Mouse (Mus musculus): ENCODE measurements around the gene Zdhhc7. TPM values are rescaled to one million over a fixed set of nuclear protein-coding genes. Genes with fewer than 3 reads are reported as not detected.
A peak's percentile ranks its signal among the peaks of the same experiment; 100 is the strongest.

Zdhhc7 gene
- polyA plus RNA-seq, 1 experiment from 2014 or later, result 30.3 TPM

GRCm38 (mm10) chr8:120049949-120050348 lies 51.3 kb downstream of the Zdhhc7 start:
- ATAC-seq (replicated peaks; ENCODE audit: low FRiP score, low read depth) (no peak), DNase-seq (ENCODE audit: low spot score) (no peak)
- H3K9me3 ChIP-seq (replicated peaks; ENCODE audit: low read length), result no peaks in the 10 kb centered on the region
- no peaks in the 10 kb centered on the region; the same call in 1 of the 2 replicates for H3K4me1 ChIP-seq (replicated peaks; ENCODE audit: insufficient read depth, low read length)
- no peak overlapping the region for H3K9ac ChIP-seq (ENCODE audit: low read depth, low read length)
- 82% methylated on average over 13 of the region's 13 CpGs for WGBS
- H3K4me2 ChIP-seq (ENCODE audit: low read length), result no peak overlapping the region
- no peak overlapping the region for H3K4me3 ChIP-seq (replicated peaks; ENCODE audit: low read depth, low read length)
- no peaks in the 10 kb centered on the region for H3K36me3 ChIP-seq (ENCODE audit: insufficient read depth, low read length)
- TF ChIP-seq CTCF (IDR thresholded peaks at IDR 0.05; ENCODE audit: low read depth), result no peak
- no peaks in the 10 kb centered on the region for H3K27me3 ChIP-seq (ENCODE audit: insufficient read depth, low read length)
- H3K27ac ChIP-seq, result no peak overlapping the region

DNA sequence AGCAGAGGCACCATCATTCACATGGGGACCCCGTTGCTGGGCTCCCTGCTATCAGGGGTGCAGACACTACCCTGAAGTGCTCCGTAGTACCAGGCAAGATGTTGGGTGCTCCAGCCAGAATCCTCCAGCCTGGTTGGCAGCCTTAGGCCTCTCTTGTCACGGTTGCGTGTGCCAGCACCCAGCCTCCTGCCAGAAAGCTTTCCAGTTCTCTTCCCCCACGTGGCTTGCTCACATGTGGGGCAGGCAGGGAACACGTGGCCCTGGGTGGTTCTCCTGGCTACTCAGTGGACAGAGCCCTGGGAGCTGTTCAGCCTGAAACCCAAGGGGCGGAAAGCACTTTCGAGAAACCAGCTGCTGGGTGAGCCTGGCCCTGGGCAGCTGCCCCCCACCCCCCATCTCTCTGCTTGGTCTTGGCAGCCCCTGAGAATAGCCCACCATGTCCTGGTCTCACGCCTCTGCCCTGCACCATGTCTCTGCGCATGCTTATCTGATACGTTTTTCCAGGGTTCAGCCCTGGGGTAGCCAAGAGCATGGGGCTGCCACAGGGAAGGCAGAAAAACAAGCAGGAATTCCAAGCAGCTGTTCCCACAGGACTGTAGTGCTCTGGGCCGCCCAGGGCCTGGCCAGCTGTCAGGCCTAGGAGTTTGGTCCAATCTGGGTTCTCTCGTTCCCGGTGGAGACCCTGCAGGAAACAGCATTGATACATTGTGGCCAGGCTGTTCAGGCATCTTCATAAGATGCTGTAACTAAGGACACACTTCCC lies 54.8 kb downstream of the Zdhhc7 start:
- Histone ChIP-seq H3K4me2 (ENCODE audit: low read length) (no peak overlapping the region), H3K27ac (peak overlapping the region; percentile 47; the same call in 1 of the 2 replicates), H3K9ac (ENCODE audit: low read depth, low read length) (no peak overlapping the region), H3K27me3 (ENCODE audit: insufficient read depth, low read length) (no peaks in the 10 kb centered on the region), H3K4me1 (replicated peaks; ENCODE audit: insufficient read depth, low read length) (no peaks in the 10 kb centered on the region; the same call in 1 of the 2 replicates), H3K4me3 (replicated peaks; ENCODE audit: low read depth, low read length) (no peak overlapping the region), H3K9me3 (replicated peaks; ENCODE audit: low read length) (no peaks in the 10 kb centered on the region), H3K36me3 (ENCODE audit: insufficient read depth, low read length) (no peaks in the 10 kb centered on the region)
- TF ChIP-seq CTCF (IDR thresholded peaks at IDR 0.05; ENCODE audit: low read depth), result 0 out of 2 replicates have a peak, but pooled peaks have one; percentile 18
- 55% methylated on average over 14 of the region's 14 CpGs for WGBS
- DNase-seq (ENCODE audit: low spot score) (peak; percentile 81), ATAC-seq (replicated peaks; ENCODE audit: low FRiP score, low read depth) (peak; percentile 57)

DNA sequence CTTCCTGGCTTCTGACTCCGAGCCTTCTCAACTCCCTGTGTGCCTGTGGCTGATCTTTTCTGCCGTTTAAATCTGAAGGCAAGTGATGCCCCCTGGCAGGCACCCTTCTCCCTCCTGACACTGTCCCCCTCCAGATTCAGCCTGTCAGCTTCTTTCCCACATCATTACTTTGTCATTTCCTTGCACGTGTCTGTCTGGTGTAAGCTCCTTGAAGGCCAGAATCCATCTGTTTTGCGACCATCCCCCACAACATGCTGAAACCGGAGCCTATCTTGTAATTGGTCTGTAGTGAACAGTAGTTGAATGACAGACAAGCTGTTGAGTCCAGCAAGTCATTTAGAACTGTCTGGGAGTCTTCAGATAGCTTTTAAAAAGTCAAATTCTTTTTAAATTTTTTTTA lies 55.8 kb downstream of the Zdhhc7 start:
- H3K27ac ChIP-seq, result no peak overlapping the region
- no peaks in the 10 kb centered on the region for H3K27me3 ChIP-seq (ENCODE audit: insufficient read depth, low read length)
- 39% methylated on average over 5 of the region's 5 CpGs for WGBS
- ATAC-seq (replicated peaks; ENCODE audit: low FRiP score, low read depth), result no peak
- DNase-seq (ENCODE audit: low spot score), result no peak
- no peaks in the 10 kb centered on the region for H3K36me3 ChIP-seq (ENCODE audit: insufficient read depth, low read length)
- no peak for TF ChIP-seq CTCF (IDR thresholded peaks at IDR 0.05; ENCODE audit: low read depth)
- H3K4me3 ChIP-seq (replicated peaks; ENCODE audit: low read depth, low read length), result no peak overlapping the region
- H3K4me1 ChIP-seq (replicated peaks; ENCODE audit: insufficient read depth, low read length), result no peaks in the 10 kb centered on the region; the same call in 1 of the 2 replicates
- no peaks in the 10 kb centered on the region for H3K9me3 ChIP-seq (replicated peaks; ENCODE audit: low read length)
- H3K4me2 ChIP-seq (ENCODE audit: low read length), result no peak overlapping the region
- no peak overlapping the region for H3K9ac ChIP-seq (ENCODE audit: low read depth, low read length)

DNA sequence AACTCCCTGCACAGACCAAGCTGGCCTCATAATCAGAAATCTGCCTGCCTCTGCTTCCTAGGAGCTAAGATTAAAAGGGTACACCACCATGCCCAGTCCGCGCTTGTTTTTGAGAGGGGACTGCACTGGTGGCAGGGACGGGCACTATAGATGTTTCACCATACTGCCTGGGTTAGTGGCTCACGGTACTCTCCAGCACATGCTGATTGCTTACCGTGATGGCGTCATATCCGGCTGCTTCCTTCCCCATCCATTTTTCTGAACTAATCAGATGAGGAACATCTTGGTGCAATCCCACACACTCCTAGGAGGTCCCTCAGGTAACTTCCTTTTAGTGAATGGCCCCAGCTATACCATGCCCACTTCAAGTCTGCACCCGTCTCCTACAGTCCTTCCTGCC lies 56.4 kb downstream of the Zdhhc7 start:
- Histone ChIP-seq H3K36me3 (ENCODE audit: insufficient read depth, low read length) (no peaks in the 10 kb centered on the region), H3K27me3 (ENCODE audit: insufficient read depth, low read length) (no peaks in the 10 kb centered on the region), H3K4me2 (ENCODE audit: low read length) (no peak overlapping the region), H3K9me3 (replicated peaks; ENCODE audit: low read length) (no peaks in the 10 kb centered on the region), H3K27ac (no peak overlapping the region), H3K9ac (ENCODE audit: low read depth, low read length) (no peak overlapping the region), H3K4me1 (replicated peaks; ENCODE audit: insufficient read depth, low read length) (no peaks in the 10 kb centered on the region; the same call in 1 of the 2 replicates), H3K4me3 (replicated peaks; ENCODE audit: low read depth, low read length) (no peak overlapping the region)
- DNase-seq (ENCODE audit: low spot score), result no peak
- no peak for ATAC-seq (replicated peaks; ENCODE audit: low FRiP score, low read depth)
- TF ChIP-seq CTCF (IDR thresholded peaks at IDR 0.05; ENCODE audit: low read depth), result no peak
- WGBS, result 95% methylated on average over 8 of the region's 8 CpGs

DNA sequence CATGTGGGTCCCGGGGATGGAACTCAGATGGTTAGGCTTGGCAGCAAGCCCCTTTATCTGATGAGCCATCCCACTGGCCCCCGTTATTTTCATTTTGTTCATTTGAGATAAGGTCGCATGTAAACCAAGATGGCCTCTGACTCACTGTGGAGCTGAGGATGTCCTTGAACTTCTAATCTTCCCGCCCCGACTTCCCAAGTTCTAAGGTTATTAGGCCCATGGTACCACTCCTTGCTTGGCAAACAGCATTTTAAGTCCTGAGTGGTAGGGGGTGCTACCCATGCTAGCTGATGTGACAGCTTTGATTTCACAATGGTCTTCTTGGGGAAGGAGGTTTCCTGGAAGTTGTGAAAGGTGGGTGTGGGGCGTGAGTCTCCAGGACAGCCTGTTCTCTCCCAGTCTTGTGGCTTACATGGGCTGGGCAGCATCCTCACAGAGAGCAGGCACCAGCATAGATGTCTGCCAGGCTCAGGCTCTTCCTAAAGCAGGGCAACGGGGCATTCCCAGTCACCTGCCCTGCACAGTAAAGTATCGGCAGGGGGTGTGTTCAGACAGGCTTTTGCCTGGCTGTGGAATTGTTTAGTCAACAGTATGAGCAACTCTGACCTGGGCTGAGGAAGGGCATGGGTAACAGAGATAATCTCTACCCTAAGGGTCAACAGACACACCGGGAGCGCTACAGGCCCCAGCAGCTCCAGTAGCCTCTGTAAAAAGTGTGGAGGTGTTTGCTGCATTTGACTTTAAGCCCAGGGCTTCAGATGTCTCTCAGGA lies 58.6 kb downstream of the Zdhhc7 start:
- no peak overlapping the region for H3K9ac ChIP-seq (ENCODE audit: low read depth, low read length)
- no peaks in the 10 kb centered on the region for H3K9me3 ChIP-seq (replicated peaks; ENCODE audit: low read length)
- no peak for DNase-seq (ENCODE audit: low spot score)
- no peak for ATAC-seq (replicated peaks; ENCODE audit: low FRiP score, low read depth)
- H3K4me2 ChIP-seq (ENCODE audit: low read length), result no peak overlapping the region
- H3K4me3 ChIP-seq (replicated peaks; ENCODE audit: low read depth, low read length), result no peak overlapping the region
- no peaks in the 10 kb centered on the region; the same call in 1 of the 2 replicates for H3K4me1 ChIP-seq (replicated peaks; ENCODE audit: insufficient read depth, low read length)
- no peak overlapping the region for H3K27ac ChIP-seq
- H3K36me3 ChIP-seq (ENCODE audit: insufficient read depth, low read length), result no peaks in the 10 kb centered on the region
- WGBS, result 84% methylated on average over 10 of the region's 10 CpGs
- H3K27me3 ChIP-seq (ENCODE audit: insufficient read depth, low read length), result no peaks in the 10 kb centered on the region
- no peak for TF ChIP-seq CTCF (IDR thresholded peaks at IDR 0.05; ENCODE audit: low read depth)

DNA sequence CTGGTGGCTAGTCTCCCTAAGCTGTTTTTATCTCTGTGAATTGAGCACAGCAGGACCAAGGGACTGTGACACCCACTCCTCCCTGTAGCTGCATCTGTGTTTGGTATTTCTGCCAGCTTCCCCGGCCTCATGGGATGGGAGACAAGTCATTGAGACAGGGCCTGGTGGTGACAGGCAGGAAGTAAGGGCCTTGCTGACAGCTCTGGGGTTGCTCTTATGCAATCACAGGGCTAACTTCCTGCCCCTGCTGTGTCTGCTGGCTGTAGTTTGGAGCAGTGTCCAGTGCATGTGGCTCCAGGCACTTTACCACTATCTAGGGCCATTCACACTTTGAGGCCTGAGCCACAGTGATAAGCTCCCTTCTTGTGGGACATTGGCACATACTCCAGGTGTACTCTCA lies 60.4 kb downstream of the Zdhhc7 start:
- Histone ChIP-seq H3K4me3 (replicated peaks; ENCODE audit: low read depth, low read length) (no peak overlapping the region), H3K4me1 (replicated peaks; ENCODE audit: insufficient read depth, low read length) (no peaks in the 10 kb centered on the region), H3K36me3 (ENCODE audit: insufficient read depth, low read length) (no peaks in the 10 kb centered on the region), H3K4me2 (ENCODE audit: low read length) (no peak overlapping the region), H3K9ac (ENCODE audit: low read depth, low read length) (no peak overlapping the region), H3K9me3 (replicated peaks; ENCODE audit: low read length) (no peaks in the 10 kb centered on the region), H3K27ac (no peak overlapping the region), H3K27me3 (ENCODE audit: insufficient read depth, low read length) (no peaks in the 10 kb centered on the region)
- no peak for TF ChIP-seq CTCF (IDR thresholded peaks at IDR 0.05; ENCODE audit: low read depth)
- DNase-seq (ENCODE audit: low spot score) (peak; percentile 40), ATAC-seq (replicated peaks; ENCODE audit: low FRiP score, low read depth) (no peak)
- 59% methylated on average over 1 of the region's 1 CpGs for WGBS

Data from kidney, postnatal 0 days (tissue).